Mouse (Mus musculus): ENCODE measurements at regions not wholly inside any gene's neighbourhood (a gene's known extent, or its start where the extent isn't known, plus 50 kb on each side); places are given as distances from the start of the nearest gene placed in this dataset.
"Not testable (repeated sequence)": the region's sequence is repeated elsewhere in the genome, so short reads cannot be mapped to it uniquely, and the experiment has no call there.

GRCm38 (mm10) chr6:143451869-143452268 is 284.8 kb downstream of the Etnk1 start:
- no peak overlapping the region for H3K4me2 ChIP-seq (ENCODE audit: low read depth, low read length)
- no peaks in the 10 kb centered on the region for H3K4me1 ChIP-seq (ENCODE audit: control insufficient read depth, insufficient read depth, low read length)
- H3K27ac ChIP-seq (ENCODE audit: low read depth, low read length), result no peak overlapping the region
- no peaks in the 10 kb centered on the region for H3K36me3 ChIP-seq (ENCODE audit: control insufficient read depth, insufficient read depth, low read length)
- no peak overlapping the region for H3K4me3 ChIP-seq (ENCODE audit: low read depth, low read length)
- H3K9me3 ChIP-seq (ENCODE audit: control insufficient read depth, low read length), result no peaks in the 10 kb centered on the region
- 97% methylated on average over 6 of the region's 6 CpGs for WGBS
- ATAC-seq (ENCODE audit: low read depth), result no peak
- no peaks in the 10 kb centered on the region for H3K27me3 ChIP-seq (ENCODE audit: control insufficient read depth, insufficient read depth, low read length)
- no peak overlapping the region for H3K9ac ChIP-seq (replicated peaks; ENCODE audit: low read depth, low read length)

GRCm38 (mm10) chr6:143454695-143455218 is 287.7 kb downstream of the Etnk1 start:
- Histone ChIP-seq H3K27ac (ENCODE audit: low read depth, low read length) (no peak overlapping the region), H3K4me3 (ENCODE audit: low read depth, low read length) (no peak overlapping the region), H3K4me1 (ENCODE audit: control insufficient read depth, insufficient read depth, low read length) (no peaks in the 10 kb centered on the region), H3K27me3 (ENCODE audit: control insufficient read depth, insufficient read depth, low read length) (no peaks in the 10 kb centered on the region), H3K9ac (replicated peaks; ENCODE audit: low read depth, low read length) (no peak overlapping the region), H3K9me3 (ENCODE audit: control insufficient read depth, low read length) (no peaks in the 10 kb centered on the region), H3K36me3 (ENCODE audit: control insufficient read depth, insufficient read depth, low read length) (no peaks in the 10 kb centered on the region), H3K4me2 (ENCODE audit: low read depth, low read length) (no peak overlapping the region)
- no peak for ATAC-seq (ENCODE audit: low read depth)
- WGBS, result 96% methylated on average over 9 of the region's 9 CpGs

- ATAC-seq (ENCODE audit: low read depth), result no peak
- 77% methylated on average over 12 of the region's 12 CpGs for WGBS
- H3K4me1 ChIP-seq (ENCODE audit: control insufficient read depth, insufficient read depth, low read length), result no peaks in the 10 kb centered on the region
- no peak overlapping the region for H3K9ac ChIP-seq (replicated peaks; ENCODE audit: low read depth, low read length)
- H3K4me3 ChIP-seq (ENCODE audit: low read depth, low read length), result no peak overlapping the region
- H3K4me2 ChIP-seq (ENCODE audit: low read depth, low read length), result no peak overlapping the region
- no peaks in the 10 kb centered on the region for H3K9me3 ChIP-seq (ENCODE audit: control insufficient read depth, low read length)
- no peak overlapping the region for H3K27ac ChIP-seq (ENCODE audit: low read depth, low read length)
- H3K36me3 ChIP-seq (ENCODE audit: control insufficient read depth, insufficient read depth, low read length), result no peaks in the 10 kb centered on the region
- H3K27me3 ChIP-seq (ENCODE audit: control insufficient read depth, insufficient read depth, low read length), result no peaks in the 10 kb centered on the region
Observed at GRCm38 (mm10) chr6:143464907-143465537, 298.0 kb downstream of the Etnk1 start.

- H3K4me3 ChIP-seq (ENCODE audit: low read depth, low read length); H3K27ac ChIP-seq (ENCODE audit: low read depth, low read length); ATAC-seq (ENCODE audit: low read depth); H3K36me3 ChIP-seq (ENCODE audit: control insufficient read depth, insufficient read depth, low read length); H3K9me3 ChIP-seq (ENCODE audit: control insufficient read depth, low read length); H3K9ac ChIP-seq (replicated peaks; ENCODE audit: low read depth, low read length); H3K4me2 ChIP-seq (ENCODE audit: low read depth, low read length); H3K4me1 ChIP-seq (ENCODE audit: control insufficient read depth, insufficient read depth, low read length); H3K27me3 ChIP-seq (ENCODE audit: control insufficient read depth, insufficient read depth, low read length): not testable (repeated sequence)
- 97% methylated on average over 11 of the region's 12 CpGs for WGBS
Observed at GRCm38 (mm10) chr6:143472676-143473075, 305.7 kb downstream of the Etnk1 start.

- no peak overlapping the region for H3K4me3 ChIP-seq (ENCODE audit: low read depth, low read length)
- H3K9me3 ChIP-seq (ENCODE audit: control insufficient read depth, low read length), result no peaks in the 10 kb centered on the region
- ATAC-seq (ENCODE audit: low read depth), result no peak
- H3K9ac ChIP-seq (replicated peaks; ENCODE audit: low read depth, low read length), result no peak overlapping the region
- no peaks in the 10 kb centered on the region for H3K4me1 ChIP-seq (ENCODE audit: control insufficient read depth, insufficient read depth, low read length)
- 84% methylated on average over 5 of the region's 5 CpGs for WGBS
- H3K4me2 ChIP-seq (ENCODE audit: low read depth, low read length), result no peak overlapping the region
- H3K27ac ChIP-seq (ENCODE audit: low read depth, low read length), result no peak overlapping the region
- no peaks in the 10 kb centered on the region for H3K36me3 ChIP-seq (ENCODE audit: control insufficient read depth, insufficient read depth, low read length)
- H3K27me3 ChIP-seq (ENCODE audit: control insufficient read depth, insufficient read depth, low read length), result no peaks in the 10 kb centered on the region
Observed at GRCm38 (mm10) chr6:143474396-143474795, 307.4 kb downstream of the Etnk1 start.

GRCm38 (mm10) chr6:143475296-143475695 is 308.3 kb downstream of the Etnk1 start:
- H3K4me1 ChIP-seq (ENCODE audit: control insufficient read depth, insufficient read depth, low read length), result no peaks in the 10 kb centered on the region
- no peaks in the 10 kb centered on the region for H3K9me3 ChIP-seq (ENCODE audit: control insufficient read depth, low read length)
- H3K9ac ChIP-seq (replicated peaks; ENCODE audit: low read depth, low read length), result no peak overlapping the region
- H3K27me3 ChIP-seq (ENCODE audit: control insufficient read depth, insufficient read depth, low read length), result no peaks in the 10 kb centered on the region
- no peak for ATAC-seq (ENCODE audit: low read depth)
- no peak overlapping the region for H3K27ac ChIP-seq (ENCODE audit: low read depth, low read length)
- no peaks in the 10 kb centered on the region for H3K36me3 ChIP-seq (ENCODE audit: control insufficient read depth, insufficient read depth, low read length)
- H3K4me3 ChIP-seq (ENCODE audit: low read depth, low read length), result no peak overlapping the region
- no peak overlapping the region for H3K4me2 ChIP-seq (ENCODE audit: low read depth, low read length)
- WGBS, result 78% methylated on average over 7 of the region's 7 CpGs

GRCm38 (mm10) chr6:143477396-143477795 is 310.4 kb downstream of the Etnk1 start:
- Histone ChIP-seq H3K4me3 (ENCODE audit: low read depth, low read length) (no peak overlapping the region), H3K4me1 (ENCODE audit: control insufficient read depth, insufficient read depth, low read length) (no peaks in the 10 kb centered on the region), H3K27ac (ENCODE audit: low read depth, low read length) (no peak overlapping the region), H3K9ac (replicated peaks; ENCODE audit: low read depth, low read length) (no peak overlapping the region), H3K27me3 (ENCODE audit: control insufficient read depth, insufficient read depth, low read length) (no peaks in the 10 kb centered on the region), H3K36me3 (ENCODE audit: control insufficient read depth, insufficient read depth, low read length) (no peaks in the 10 kb centered on the region), H3K4me2 (ENCODE audit: low read depth, low read length) (no peak overlapping the region), H3K9me3 (ENCODE audit: control insufficient read depth, low read length) (no peaks in the 10 kb centered on the region)
- ATAC-seq (ENCODE audit: low read depth), result no peak
- whole genome bisulfite sequencing, result 91% methylated on average over 2 of the region's 2 CpGs

GRCm38 (mm10) chr6:143479239-143479638 is 312.2 kb downstream of the Etnk1 start:
- Histone ChIP-seq H3K9me3 (ENCODE audit: control insufficient read depth, low read length) (no peaks in the 10 kb centered on the region), H3K9ac (replicated peaks; ENCODE audit: low read depth, low read length) (no peak overlapping the region), H3K4me1 (ENCODE audit: control insufficient read depth, insufficient read depth, low read length) (no peaks in the 10 kb centered on the region), H3K4me2 (ENCODE audit: low read depth, low read length) (no peak overlapping the region), H3K27ac (ENCODE audit: low read depth, low read length) (no peak overlapping the region), H3K36me3 (ENCODE audit: control insufficient read depth, insufficient read depth, low read length) (no peaks in the 10 kb centered on the region), H3K27me3 (ENCODE audit: control insufficient read depth, insufficient read depth, low read length) (no peaks in the 10 kb centered on the region), H3K4me3 (ENCODE audit: low read depth, low read length) (no peak overlapping the region)
- 84% methylated on average over 7 of the region's 7 CpGs for WGBS
- no peak for ATAC-seq (ENCODE audit: low read depth)

GRCm38 (mm10) chr6:143479701-143480388 is 312.8 kb downstream of the Etnk1 start:
- Histone ChIP-seq H3K9ac (replicated peaks; ENCODE audit: low read depth, low read length) (no peak overlapping the region), H3K4me3 (ENCODE audit: low read depth, low read length) (no peak overlapping the region), H3K27ac (ENCODE audit: low read depth, low read length) (no peak overlapping the region), H3K4me2 (ENCODE audit: low read depth, low read length) (no peak overlapping the region), H3K36me3 (ENCODE audit: control insufficient read depth, insufficient read depth, low read length) (no peaks in the 10 kb centered on the region), H3K4me1 (ENCODE audit: control insufficient read depth, insufficient read depth, low read length) (no peaks in the 10 kb centered on the region), H3K9me3 (ENCODE audit: control insufficient read depth, low read length) (no peaks in the 10 kb centered on the region), H3K27me3 (ENCODE audit: control insufficient read depth, insufficient read depth, low read length) (no peaks in the 10 kb centered on the region)
- ATAC-seq (ENCODE audit: low read depth), result no peak
- 89% methylated on average over 6 of the region's 6 CpGs for WGBS
